Mouse (Mus musculus) limb, embryonic 14.5 days (tissue): ENCODE results near the gene Ankrd44. TPM values are rescaled to one million over a fixed set of nuclear protein-coding genes. Genes with fewer than 3 reads are reported as not detected.

Experiments
- ATAC-seq: fragments of 200-750 bp; cut with Nextera tagmentation; 2 replicates; pipeline ENCODE4 v1.8.0; 2017; ENCODE audit warnings: low read depth, moderate number of reproducible peaks, moderate TSS enrichment; ENCODE audit not compliant: low FRiP score
- DNase-seq: peaks from one replicate; pipeline ENCODE4 v3.0.0-alpha.2; 2015; ENCODE audit warnings: low spot score
- H3K27ac ChIP-seq: fragments of 300-500 bp; sonication (generic); replicated peaks from 2 replicates; pipeline ENCODE4 v1.5.1; 2014; ENCODE audit warnings: low read depth, mild to moderate bottlenecking, low read length, moderate library complexity, mixed read lengths
- H3K27me3 ChIP-seq: fragments of 300-500 bp; sonication (generic); 2 replicates; pipeline ENCODE4 v1.6.1; 2014; ENCODE audit warnings: low read length, mixed read lengths; ENCODE audit not compliant: control insufficient read depth, insufficient read depth
- H3K36me3 ChIP-seq: fragments of 300-500 bp; sonication (generic); 2 replicates; pipeline ENCODE4 v1.6.1; 2014; ENCODE audit warnings: mild to moderate bottlenecking, low read length, moderate library complexity, mixed read lengths; ENCODE audit not compliant: control insufficient read depth, insufficient read depth
- H3K4me1 ChIP-seq: fragments of 300-500 bp; sonication (generic); 2 replicates; pipeline ENCODE4 v1.6.1; 2014; ENCODE audit warnings: antibody characterized with exemption, low read length, mixed read lengths; ENCODE audit not compliant: control insufficient read depth, insufficient read depth
- H3K4me2 ChIP-seq: fragments of 300-500 bp; sonication (generic); replicated peaks from 2 replicates; pipeline ENCODE4 v1.6.1; 2014; ENCODE audit warnings: low read depth, mild to moderate bottlenecking, low read length, moderate library complexity; ENCODE audit not compliant: severe bottlenecking
- H3K4me3 ChIP-seq: fragments of 300-500 bp; sonication (generic); replicated peaks from 2 replicates; pipeline ENCODE4 v1.5.1; 2014; ENCODE audit warnings: low read length
- H3K9ac ChIP-seq: fragments of 300-500 bp; sonication (generic); 2 replicates; pipeline ENCODE4 v1.6.1; 2014; ENCODE audit warnings: mild to moderate bottlenecking, low read depth, low read length, moderate library complexity; ENCODE audit not compliant: severe bottlenecking
- H3K9me3 ChIP-seq: fragments of 300-500 bp; sonication (generic); 2 replicates; pipeline ENCODE4 v1.6.1; 2016; ENCODE audit warnings: low read length; ENCODE audit not compliant: control insufficient read depth
- POLR2A ChIP-seq: fragments of 200-500 bp; IDR thresholded peaks from 2 replicates; pipeline ENCODE4 v1.8.0; 2012; ENCODE audit warnings: inconsistent platforms, mild to moderate bottlenecking, moderate library complexity, borderline replicate concordance; ENCODE audit not compliant: insufficient read depth, insufficient read length; ENCODE audit errors: extremely low read depth
- WGBS: fragments of 180-500 bp; shearing (Covaris S2); extraction: QIAGEN DNeasy Blood & Tissue Kit; methylation state at CpG from one replicate; pipeline ENCODE4 v1.1.7; 2014; 5-methylcytosine and 5-hydroxymethylcytosine counted together
- polyA plus RNA-seq, 2 experiments: library from polyadenylated mRNA; depleted of rRNA in 1 of 2; stranded (reverse) in 1 of 2; unstranded in 1 of 2; fragments of >200 nt; fragmentation: Nextera tagmentation in 1 of 2; extraction: Ambion mirVana in 1 of 2; gene quantifications; 2 replicates each; pipeline versions ENCODE4 v1.2.1 to v1.2.3; 2012 to 2014

Gene Ankrd44
- polyA plus RNA-seq, 2 experiments, result 23.5 to 38.8 TPM

- no peak for ATAC-seq
- Histone ChIP-seq H3K27ac (no peak overlapping the region), H3K9ac (no peak overlapping the region), H3K36me3 (peaks cover 5% of the 10 kb centered on the region; the same call in 1 of the 2 replicates), H3K4me1 (no peaks in the 10 kb centered on the region), H3K9me3 (no peaks in the 10 kb centered on the region), H3K4me3 (no peak overlapping the region), H3K27me3 (no peaks in the 10 kb centered on the region), H3K4me2 (no peak overlapping the region)
- 70% methylated on average over 3 of the region's 3 CpGs for WGBS
- no peak for TF ChIP-seq POLR2A
- no peak for DNase-seq
Measured at GRCm38 (mm10) chr1:54749516-54749915, 176.7 kb downstream of the Ankrd44 start.

- 59% methylated on average over 8 of the region's 8 CpGs for WGBS
- DNase-seq (peak; percentile 70), ATAC-seq (no peak)
- H3K9me3 ChIP-seq, result no peaks in the 10 kb centered on the region
- H3K27ac ChIP-seq, result no peak overlapping the region
- no peaks in the 10 kb centered on the region for H3K4me1 ChIP-seq
- no peak overlapping the region for H3K9ac ChIP-seq
- TF ChIP-seq POLR2A, result no peak
- H3K36me3 ChIP-seq, result peaks cover 5% of the 10 kb centered on the region; the same call in 1 of the 2 replicates
- H3K27me3 ChIP-seq, result no peaks in the 10 kb centered on the region
- H3K4me3 ChIP-seq, result no peak overlapping the region
- H3K4me2 ChIP-seq, result no peak overlapping the region
Measured at GRCm38 (mm10) chr1:54747785-54748420, 178.3 kb downstream of the Ankrd44 start.

- no peak for ATAC-seq
- no peak for TF ChIP-seq POLR2A
- DNase-seq, result no peak
- no peaks in the 10 kb centered on the region for H3K9me3 ChIP-seq
- H3K9ac ChIP-seq, result no peak overlapping the region
- no peak overlapping the region for H3K4me3 ChIP-seq
- H3K4me2 ChIP-seq, result no peak overlapping the region
- peaks cover 3% of the 10 kb centered on the region; the same call in 1 of the 2 replicates for H3K36me3 ChIP-seq
- H3K27me3 ChIP-seq, result no peaks in the 10 kb centered on the region
- H3K27ac ChIP-seq, result no peak overlapping the region
- no peaks in the 10 kb centered on the region for H3K4me1 ChIP-seq
Measured at GRCm38 (mm10) chr1:54745666-54746065, 180.5 kb downstream of the Ankrd44 start.

GRCm38 (mm10) chr1:54744171-54744570, 182.0 kb downstream of the Ankrd44 start:
- ATAC-seq (no peak), DNase-seq (no peak)
- H3K4me1 ChIP-seq, result no peaks in the 10 kb centered on the region
- no peaks in the 10 kb centered on the region for H3K36me3 ChIP-seq
- no peak overlapping the region for H3K9ac ChIP-seq
- no peak for TF ChIP-seq POLR2A
- H3K9me3 ChIP-seq, result no peaks in the 10 kb centered on the region
- 86% methylated on average over 5 of the region's 5 CpGs for WGBS
- no peak overlapping the region for H3K27ac ChIP-seq
- H3K4me3 ChIP-seq, result no peak overlapping the region
- H3K4me2 ChIP-seq, result no peak overlapping the region
- no peaks in the 10 kb centered on the region for H3K27me3 ChIP-seq

- Histone ChIP-seq H3K4me1 (no peaks in the 10 kb centered on the region), H3K9me3 (no peaks in the 10 kb centered on the region), H3K4me2 (no peak overlapping the region), H3K9ac (no peak overlapping the region), H3K27ac (no peak overlapping the region), H3K36me3 (no peaks in the 10 kb centered on the region), H3K27me3 (no peaks in the 10 kb centered on the region), H3K4me3 (no peak overlapping the region)
- DNase-seq (no peak), ATAC-seq (no peak)
- no peak for TF ChIP-seq POLR2A
- WGBS, result 68% methylated on average over 8 of the region's 8 CpGs
Measured at GRCm38 (mm10) chr1:54743072-54743471, 183.1 kb downstream of the Ankrd44 start.

- no peak overlapping the region for H3K4me2 ChIP-seq
- no peaks in the 10 kb centered on the region for H3K9me3 ChIP-seq
- ATAC-seq (no peak), DNase-seq (no peak)
- H3K4me1 ChIP-seq, result no peaks in the 10 kb centered on the region
- no peaks in the 10 kb centered on the region for H3K27me3 ChIP-seq
- H3K9ac ChIP-seq, result no peak overlapping the region
- no peak for TF ChIP-seq POLR2A
- H3K4me3 ChIP-seq, result no peak overlapping the region
- no peak overlapping the region for H3K27ac ChIP-seq
- 78% methylated on average over 5 of the region's 5 CpGs for WGBS
- H3K36me3 ChIP-seq, result no peaks in the 10 kb centered on the region
Measured at GRCm38 (mm10) chr1:54740936-54741335, 185.3 kb downstream of the Ankrd44 start.
